Mouse (Mus musculus) left cerebral cortex, adult 11 months (tissue): Measurements from ENCODE around the gene Hmgcl.
A peak's percentile ranks its signal among the peaks of the same experiment; 100 is the strongest.
"Not testable (repeated sequence)": the region's sequence is repeated elsewhere in the genome, so short reads cannot be mapped to it uniquely, and the experiment has no call there.

ENCODE experiments used
- DNase-seq: peaks from one replicate; pipeline ENCODE4 v3.0.0; 2022; ENCODE audit warnings: low spot score

Gene Hmgcl

DNA sequence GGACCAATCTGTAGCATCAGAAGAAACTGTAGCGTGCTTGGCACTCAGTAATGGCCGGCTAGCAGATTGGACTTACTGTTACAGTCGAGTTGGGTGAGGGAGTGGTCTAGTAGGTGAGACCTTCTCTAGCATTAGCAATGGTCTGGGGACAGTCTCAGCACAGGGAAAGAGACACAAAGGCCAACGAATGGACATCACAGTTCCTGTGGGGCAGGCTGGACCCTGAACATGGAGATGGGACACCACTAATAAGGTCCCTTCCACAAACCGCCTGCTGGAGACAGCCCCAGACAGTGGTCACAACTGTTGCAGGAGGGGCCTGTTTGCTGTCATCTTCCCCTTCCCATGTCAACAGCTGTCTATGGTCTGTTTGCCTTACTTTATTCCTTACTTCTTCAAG, 15.5 kb downstream of the Hmgcl start:
- no peak for DNase-seq

- DNase-seq = no peak
Measured at GRCm38 (mm10) chr4:135962198-135962597, 15.9 kb downstream of the Hmgcl start.

DNA sequence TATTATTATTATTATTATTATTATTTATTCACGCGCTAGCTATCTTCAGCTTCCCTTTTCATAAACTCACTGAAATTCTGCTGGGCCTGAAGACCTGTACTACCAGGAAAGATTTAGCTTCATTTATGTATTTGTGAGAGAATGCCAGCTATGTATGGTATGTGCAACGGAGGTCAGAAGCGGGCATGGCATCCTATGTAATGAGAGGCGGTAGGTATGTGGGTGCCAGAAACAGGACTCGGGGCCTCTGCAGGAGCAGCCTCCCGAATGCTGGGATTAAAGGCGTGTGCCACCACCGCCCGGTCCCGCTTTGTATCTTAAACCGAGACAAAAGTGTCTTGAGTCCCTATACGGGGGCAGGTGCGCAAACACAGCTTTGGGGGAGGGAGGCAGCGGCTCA, 16.7 kb downstream of the Hmgcl start:
- DNase-seq = no peak

GRCm38 (mm10) chr4:135963457-135964193, 17.4 kb downstream of the Hmgcl start, which contains the start of gene Gale:
Gene Gale (plus strand): TSS chr4:135963727.
- peak; percentile 88 for DNase-seq

GRCm38 (mm10) chr4:135964426-135964825, 18.2 kb downstream of the Hmgcl start:
- no peak for DNase-seq

GRCm38 (mm10) chr4:135965113-135965512, 18.9 kb downstream of the Hmgcl start:
- DNase-seq = no peak

DNA sequence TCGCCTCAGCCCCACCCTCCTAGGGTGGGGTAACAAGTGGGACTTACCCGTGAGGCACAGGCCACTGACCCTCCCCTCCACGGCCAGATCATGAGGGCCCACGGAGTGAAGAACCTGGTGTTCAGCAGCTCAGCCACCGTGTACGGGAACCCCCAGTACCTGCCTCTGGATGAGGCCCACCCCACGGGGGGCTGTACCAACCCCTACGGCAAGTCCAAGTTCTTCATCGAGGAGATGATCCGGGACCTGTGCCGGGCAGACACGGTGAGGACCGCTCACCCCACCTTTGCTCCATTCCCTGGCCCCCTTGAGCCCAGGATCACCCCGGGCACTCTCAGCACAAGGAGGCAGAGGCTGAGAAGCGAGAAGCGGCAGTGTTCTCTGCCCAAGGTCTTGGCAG, 20.0 kb downstream of the Hmgcl start:
- no peak for DNase-seq

- no peak for DNase-seq
Measured at GRCm38 (mm10) chr4:135967086-135967760, 21.0 kb downstream of the Hmgcl start.

DNA sequence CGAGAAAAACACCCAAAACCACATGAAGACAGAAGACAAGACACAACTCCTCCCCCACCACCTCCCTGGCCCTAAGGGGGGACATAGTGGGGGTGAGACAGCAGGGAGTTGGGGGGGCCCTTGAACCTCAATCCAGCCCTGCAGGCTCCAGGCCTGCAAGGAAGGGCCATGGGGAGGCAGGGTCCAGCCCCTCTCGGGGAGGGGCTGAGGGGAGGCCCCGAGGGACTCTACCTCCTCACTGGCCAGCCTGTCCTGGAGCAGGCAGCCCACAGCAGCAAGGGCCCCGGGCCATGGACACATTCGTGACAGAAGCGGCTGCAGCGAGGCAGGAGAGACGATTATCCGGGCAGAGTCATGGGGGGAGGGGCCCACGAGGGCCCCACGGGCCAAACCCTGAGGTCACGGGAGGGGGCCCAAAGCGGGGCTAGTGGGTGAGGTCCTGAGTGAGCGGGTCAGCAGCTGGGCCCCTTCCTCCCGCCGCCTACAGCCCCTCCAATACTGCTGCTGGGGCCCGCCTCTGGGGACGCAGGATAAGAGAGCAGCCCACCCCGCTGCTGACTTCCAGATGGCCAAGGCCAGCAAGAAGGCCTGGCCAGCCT, 22.1 kb downstream of the Hmgcl start:
- DNase-seq = no peak

- no peak for DNase-seq
Measured at GRCm38 (mm10) chr4:135969070-135969750, 23.0 kb downstream of the Hmgcl start.

DNA sequence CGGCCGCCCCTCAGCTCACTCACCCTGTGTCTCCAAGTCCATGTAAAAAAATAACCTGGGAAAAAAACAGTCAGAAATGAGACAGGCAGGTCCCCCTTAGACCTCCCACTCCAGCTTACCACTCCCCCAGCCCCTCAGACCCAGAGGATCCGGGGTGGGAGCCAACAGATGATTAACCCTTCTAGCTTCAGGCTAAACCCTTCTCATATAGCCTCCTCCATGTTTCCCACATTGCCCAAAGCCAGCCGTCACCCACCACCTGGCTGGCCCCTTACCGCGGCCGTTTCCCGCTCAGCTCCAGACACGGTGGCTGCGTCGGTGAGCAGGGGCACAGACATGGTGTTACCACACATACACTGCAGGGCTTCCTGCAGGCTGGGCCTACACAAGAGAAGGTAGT, 24.3 kb downstream of the Hmgcl start:
- DNase-seq = no peak

- no peak for DNase-seq
Measured at GRCm38 (mm10) chr4:135971805-135972555, 25.7 kb downstream of the Hmgcl start.

DNA sequence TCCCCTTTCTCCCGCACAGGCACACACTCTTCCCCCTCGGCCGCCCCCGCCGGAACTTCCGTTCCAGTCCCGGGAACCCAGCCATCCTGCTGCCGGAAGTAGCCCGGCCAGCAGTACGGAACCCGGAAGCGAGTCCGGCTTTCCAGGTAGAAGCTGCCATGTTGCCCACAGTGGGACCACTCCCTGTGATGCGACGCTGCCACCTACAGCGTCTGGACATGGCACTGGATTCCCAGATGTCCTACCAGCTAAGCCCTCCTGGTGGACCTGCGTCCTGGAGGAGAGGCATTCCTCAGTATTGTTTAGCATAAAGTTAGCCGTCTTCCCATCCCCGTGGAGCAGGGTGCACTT, 26.3 kb downstream of the Hmgcl start, which contains the start of gene Lypla2:
Gene Lypla2, minus strand, starts transcription at position 71 of the 351 bp plus-strand sequence.
- peak; percentile 77 for DNase-seq

- no peak for DNase-seq
Measured at GRCm38 (mm10) chr4:135972911-135973811, 26.9 kb downstream of the Hmgcl start.

- DNase-seq = no peak
Measured at GRCm38 (mm10) chr4:135976146-135976545, 29.9 kb downstream of the Hmgcl start.

GRCm38 (mm10) chr4:135980223-135980622, 34.0 kb downstream of the Hmgcl start:
- DNase-seq = not testable (repeated sequence)

DNA sequence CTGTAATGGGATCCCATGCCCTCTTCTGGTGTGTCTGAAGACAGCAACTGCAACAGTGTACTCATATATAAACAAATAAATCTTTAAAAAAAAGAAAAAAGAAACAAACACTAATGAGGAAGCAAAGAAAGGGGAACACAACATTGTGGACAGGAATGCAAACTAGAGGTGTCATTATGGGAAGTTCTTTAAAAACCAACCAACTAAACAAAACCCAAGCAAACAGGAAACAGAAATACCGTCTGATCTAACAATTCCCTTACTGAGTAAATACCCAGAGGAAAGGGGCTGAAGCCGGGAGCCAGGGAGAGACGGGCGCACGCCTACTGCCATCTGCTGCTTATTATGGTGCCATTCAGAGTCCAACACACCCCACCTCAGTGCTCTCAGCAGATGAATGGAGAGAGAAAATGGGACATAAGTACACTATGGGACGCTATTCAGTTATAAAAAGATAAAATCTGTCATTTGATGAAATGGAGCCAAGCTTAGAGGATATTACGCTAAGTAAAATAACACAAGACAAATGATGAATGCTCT, 35.3 kb downstream of the Hmgcl start:
- no peak for DNase-seq

GRCm38 (mm10) chr4:135984556-135984955, 38.3 kb downstream of the Hmgcl start:
- DNase-seq = no peak

DNA sequence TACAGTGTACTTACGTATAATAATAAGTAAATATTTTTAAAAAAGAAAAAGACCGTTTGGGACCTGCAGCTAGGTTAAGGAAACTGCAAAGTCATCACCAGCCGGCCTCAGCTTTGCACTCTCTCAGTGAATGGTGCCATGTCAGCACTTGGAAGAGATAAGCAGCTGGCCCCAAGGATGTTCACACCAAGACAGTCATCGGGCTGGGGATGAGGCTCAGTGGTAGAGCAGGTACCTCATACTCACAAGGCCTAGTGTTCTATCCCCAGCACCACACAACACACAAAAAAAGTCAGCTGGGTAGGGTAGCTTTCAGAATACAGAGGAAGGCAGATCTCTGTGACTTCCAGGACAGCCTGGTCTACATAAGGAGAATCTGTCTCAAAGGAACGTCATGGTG, 38.9 kb downstream of the Hmgcl start:
- no peak for DNase-seq

DNA sequence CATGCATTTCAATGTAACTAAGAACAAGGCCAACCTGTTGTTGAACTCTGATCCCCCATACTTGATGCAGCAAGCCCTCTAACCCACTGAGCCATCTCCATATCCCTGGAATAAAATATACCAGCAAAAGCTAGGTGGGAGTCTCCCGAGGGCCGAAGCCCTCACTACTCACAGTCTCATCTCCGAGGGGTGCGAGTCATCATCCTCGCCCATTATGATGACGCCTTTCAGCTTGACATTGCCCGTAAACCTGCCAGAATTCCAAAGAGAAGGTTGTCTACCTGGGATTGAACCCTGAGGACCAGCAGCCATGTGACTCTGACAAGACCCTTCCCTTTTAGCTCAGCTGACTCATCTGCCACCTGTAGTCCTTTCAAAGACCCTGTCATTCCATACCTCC, 39.5 kb downstream of the Hmgcl start:
- DNase-seq = no peak
